Mouse (Mus musculus): ENCODE data around the gene Otor.

The Otor gene

GRCm38 (mm10) chr2:143131098-143131646 lies 52.9 kb downstream of the Otor start:
- no peak for DNase-seq (ENCODE audit: low spot score)

All from ovary, postnatal 10 days (tissue).